Mouse (Mus musculus) heart, adult 18-20 months (tissue): ENCODE measurements around the gene Cstb. TPM values are rescaled to one million over a fixed set of nuclear protein-coding genes. Genes with fewer than 3 reads are reported as not detected.

ENCODE experiments used
- DNase-seq, 2 experiments: peaks; one replicate each; pipeline ENCODE4 v3.0.0; 2021 to 2022; ENCODE audit warnings: mixed read lengths in 1 of 2
- long read RNA-seq, 2 experiments: library from polyadenylated mRNA; stranded (forward); transcript quantifications; one replicate each; pipeline ENCODE4 v2.0.0; 2021
- total RNA-seq, 2 experiments: library from RNA; stranded (reverse); gene quantifications; 2 replicates each; pipeline ENCODE4 v1.2.3; 2021

Gene Cstb
- 10 to 100 TPM; 25.5 to 33.5 TPM for total RNA-seq
- long read RNA-seq, experiment 1, transcript Cstb-201 (3 exons, 603 nt): major isoform, 35 of 38 reads
- long read RNA-seq, experiment 1, partial matches to known transcripts: 3 of 38 reads
- long read RNA-seq, experiment 1, other reads (novel, unspliced or antisense): 0 of 38 reads
- long read RNA-seq, experiment 2, transcript Cstb-201 (3 exons, 603 nt): major isoform, 36 of 38 reads
- long read RNA-seq, experiment 2, partial matches to known transcripts: 2 of 38 reads
- long read RNA-seq, experiment 2, other reads (novel, unspliced or antisense): 0 of 38 reads

DNA sequence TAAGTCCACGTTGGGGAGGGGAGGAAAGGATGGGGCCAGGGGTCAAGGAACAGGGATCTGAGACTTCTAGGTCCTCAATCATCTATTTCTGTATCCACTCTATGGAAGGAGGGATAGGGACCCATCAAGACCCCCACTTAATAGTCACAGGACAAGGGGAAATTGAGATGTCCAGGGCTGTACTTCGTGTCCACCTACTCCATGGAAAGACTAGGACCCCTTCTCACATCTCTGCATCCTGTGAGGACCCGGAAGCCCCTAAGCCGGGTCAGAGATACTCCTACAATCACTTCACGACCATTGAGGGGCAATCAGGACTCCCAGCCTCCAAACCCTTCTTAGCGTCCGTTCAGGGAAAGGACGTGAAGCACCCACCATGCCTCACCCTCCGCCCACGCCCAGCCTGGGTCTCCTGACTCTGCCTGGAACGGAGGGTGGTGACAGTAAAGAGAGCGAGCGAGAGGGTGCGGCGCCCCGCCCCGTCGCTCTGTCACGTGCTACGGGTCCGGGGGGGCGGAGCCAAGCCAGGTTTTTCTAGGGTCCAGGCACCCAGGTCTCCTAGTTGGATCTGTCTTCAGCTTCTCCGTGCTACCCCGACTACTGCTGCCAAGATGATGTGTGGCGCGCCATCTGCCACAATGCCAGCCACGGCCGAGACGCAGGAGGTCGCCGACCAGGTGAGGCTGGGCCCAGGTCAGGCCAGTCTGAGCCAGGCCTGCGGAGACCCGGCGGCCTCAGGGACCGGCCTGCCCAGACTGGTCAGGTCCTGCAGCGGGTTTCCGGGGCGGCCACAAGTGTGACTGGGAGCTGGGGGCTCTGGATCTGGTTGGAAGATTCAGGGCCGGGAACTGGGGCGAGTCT lies at the start of gene Cstb:
Gene Cstb (plus strand): TSS at position 489 of the 861 bp plus-strand sequence.
- peak; percentile 88 to 89 for DNase-seq

DNA sequence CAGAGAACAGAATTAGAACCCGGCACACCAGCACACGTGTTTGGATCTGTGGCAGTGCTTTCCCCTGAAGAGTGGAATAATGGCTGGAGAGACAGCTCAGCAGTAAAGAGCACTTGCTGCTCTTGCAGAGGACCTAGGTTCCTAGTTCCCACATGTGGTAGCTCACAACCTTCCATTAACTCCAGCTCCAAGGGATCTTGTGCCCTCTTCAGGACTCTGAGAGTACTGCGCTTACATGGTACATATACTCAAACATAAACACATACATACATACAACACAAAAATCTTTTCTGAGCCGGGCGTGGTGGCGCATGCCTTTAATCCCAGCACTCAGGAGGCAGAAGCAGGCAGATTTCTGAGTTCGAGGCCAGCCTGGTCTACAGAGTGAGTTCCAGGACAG lies 47.0 kb upstream of the Cstb start:
- DNase-seq: no peak

GRCm38 (mm10) chr10:78383567-78383966 lies 41.9 kb upstream of the Cstb start:
- DNase-seq: no peak

GRCm38 (mm10) chr10:78385520-78385919 lies 39.9 kb upstream of the Cstb start:
- no peak for DNase-seq

DNA sequence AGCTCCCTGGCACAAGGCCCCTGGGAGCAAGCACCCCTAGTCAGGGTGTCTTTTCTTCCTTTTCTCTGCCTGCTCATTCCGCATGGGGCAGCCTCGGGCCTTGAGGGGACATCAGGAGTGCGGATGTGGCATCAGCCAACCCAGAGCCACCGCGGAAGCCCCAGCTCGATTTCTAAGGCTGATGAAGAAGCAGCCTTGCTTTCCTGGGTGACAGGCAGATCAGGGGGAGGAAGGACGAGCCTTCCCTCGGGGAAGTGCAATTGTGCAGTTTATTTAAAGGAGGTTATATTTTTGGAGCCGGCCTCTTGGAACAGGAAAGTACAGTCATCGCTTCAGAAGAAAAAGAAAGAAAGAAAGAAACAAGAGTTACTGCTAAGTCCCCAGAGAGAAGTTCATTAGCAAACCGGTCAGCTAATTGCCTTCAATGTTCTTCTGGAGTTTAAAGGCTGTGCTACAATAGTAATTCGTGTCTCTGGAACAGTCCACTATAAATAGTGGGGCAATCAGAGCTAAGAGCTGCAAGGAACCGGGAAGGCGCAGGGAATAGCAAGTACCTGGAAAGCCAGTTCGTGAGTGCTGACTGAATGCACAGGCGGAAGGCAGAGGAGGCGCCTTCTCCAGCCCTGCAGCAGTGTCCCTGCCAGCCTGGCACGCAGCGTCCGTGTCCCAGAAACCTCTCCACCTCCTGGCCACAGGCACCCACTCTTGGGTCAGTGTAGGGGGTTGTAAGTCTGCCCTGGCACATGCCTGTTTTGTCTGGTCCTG lies 37.1 kb upstream of the Cstb start:
- peak; percentile 22 to 33 for DNase-seq

GRCm38 (mm10) chr10:78390982-78391470 lies 34.4 kb upstream of the Cstb start:
- no peak for DNase-seq

GRCm38 (mm10) chr10:78392072-78392471 lies 33.4 kb upstream of the Cstb start:
- peak; percentile 81 to 90 for DNase-seq

- DNase-seq: no peak
These were observed 30.1 kb upstream of the Cstb start for GRCm38 (mm10) chr10:78395377-78395776.

- peak; percentile 87 to 98 for DNase-seq
These were observed 29.4 kb upstream of the Cstb start for GRCm38 (mm10) chr10:78395819-78396624.

DNA sequence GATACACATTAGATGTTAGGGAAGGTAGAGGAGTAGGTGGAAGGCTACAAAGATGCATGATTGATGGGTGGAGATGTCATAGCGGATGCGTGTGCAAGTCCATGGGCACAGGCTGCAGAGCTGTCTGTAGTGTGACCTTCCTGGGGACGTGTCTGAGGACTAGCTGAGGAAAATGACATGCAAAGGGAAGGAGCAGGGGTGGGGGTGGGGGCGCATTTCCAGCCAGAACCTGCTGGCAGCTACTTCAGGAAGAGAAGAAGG lies 28.9 kb upstream of the Cstb start:
- no peak for DNase-seq

DNA sequence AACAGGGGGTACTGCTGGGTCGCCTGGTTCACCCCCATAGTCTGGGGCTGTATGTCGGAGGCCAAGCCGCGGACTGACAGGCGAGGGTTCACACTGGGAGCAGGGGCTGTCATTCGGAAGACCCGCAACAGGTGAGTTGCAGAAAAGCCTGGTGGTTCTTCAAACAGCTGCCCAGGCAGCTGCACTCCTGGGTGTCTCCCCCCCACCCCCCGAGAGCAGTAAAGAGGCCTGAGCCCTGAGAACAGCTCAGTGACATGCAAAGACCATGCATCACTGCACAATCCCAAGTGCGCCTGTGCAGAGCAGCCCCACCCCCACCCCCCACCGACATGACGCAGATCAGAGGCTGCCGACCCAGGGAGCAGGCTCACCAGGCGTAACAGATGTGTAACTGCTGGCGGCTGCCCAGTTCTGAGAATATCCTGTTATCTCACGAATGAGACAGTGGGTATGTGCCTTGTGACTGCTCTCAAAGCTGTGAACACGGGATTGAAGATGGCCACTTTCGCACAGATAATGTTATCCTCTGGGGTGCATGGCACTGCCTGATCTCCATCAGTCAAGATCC lies 26.3 kb upstream of the Cstb start:
- peak; percentile 47 to 50 for DNase-seq

- no peak for DNase-seq
These were observed 24.3 kb upstream of the Cstb start for GRCm38 (mm10) chr10:78401127-78401526.

DNA sequence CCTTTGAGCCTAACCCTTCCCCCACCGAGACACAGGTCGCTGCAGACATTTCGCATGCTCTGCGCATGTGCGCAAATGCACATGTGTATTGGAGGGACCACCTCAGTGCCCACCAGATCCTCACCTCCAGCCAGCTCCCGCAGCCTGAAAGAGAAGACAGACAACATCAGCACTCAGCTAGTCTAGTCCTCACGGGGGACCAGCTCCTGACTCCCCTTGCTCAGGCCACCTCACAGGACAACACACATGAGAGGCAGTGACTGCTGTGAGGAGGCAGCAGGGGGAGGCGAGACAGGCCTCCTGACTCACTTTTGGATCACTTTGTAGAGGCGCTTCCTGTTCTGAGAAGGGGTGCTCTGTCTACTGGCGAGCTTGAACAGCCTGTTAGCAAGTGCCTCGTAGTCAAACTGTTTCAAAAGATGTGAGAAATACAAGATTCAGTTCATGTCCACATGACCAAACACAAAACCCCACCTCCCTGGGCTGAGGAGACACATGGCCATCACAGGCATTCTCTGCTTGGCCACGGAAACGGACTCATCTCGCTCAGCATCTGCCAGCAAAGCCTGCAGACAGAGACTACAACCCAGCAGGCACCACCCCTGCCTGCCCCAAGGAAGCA lies 23.1 kb upstream of the Cstb start:
- DNase-seq: no peak

DNA sequence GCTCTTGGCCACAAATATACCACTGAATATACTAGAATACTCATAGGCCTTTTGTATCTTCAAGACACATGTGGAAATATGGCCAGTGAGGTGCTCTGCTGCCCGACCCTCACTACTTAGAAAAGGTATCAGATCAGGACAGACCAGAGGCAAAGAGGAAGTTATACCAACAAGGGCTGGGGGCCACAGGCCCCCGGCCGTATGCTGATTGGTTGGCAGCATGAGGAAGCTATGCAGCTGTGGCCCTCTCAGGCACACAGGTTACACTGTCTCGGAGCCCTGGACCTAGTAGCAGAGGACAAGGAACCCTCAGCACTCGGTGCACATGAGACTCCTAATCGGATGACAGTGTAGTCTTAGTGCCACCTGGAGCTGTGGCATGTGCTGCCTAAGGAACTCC lies 19.3 kb upstream of the Cstb start:
- DNase-seq: no peak

DNA sequence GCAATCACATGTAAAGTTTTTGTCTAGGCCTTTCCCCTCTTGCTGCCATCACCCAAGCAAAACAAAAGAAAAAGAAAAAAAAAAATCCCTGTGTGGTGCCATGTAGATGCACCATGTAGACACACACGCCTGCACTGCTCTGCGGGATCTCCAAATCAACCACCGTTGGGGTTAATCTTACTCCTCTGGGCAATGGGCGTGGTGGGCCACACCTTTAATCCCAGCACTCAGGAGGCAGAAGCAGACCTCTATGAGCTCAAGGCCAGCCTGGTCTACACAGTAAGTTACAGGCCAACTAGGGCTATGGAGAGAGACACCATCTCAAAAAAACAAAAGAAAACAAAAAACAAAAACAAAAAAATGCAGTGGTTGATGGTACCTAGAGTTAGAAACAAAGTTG lies 18.3 kb upstream of the Cstb start:
- no peak for DNase-seq

DNA sequence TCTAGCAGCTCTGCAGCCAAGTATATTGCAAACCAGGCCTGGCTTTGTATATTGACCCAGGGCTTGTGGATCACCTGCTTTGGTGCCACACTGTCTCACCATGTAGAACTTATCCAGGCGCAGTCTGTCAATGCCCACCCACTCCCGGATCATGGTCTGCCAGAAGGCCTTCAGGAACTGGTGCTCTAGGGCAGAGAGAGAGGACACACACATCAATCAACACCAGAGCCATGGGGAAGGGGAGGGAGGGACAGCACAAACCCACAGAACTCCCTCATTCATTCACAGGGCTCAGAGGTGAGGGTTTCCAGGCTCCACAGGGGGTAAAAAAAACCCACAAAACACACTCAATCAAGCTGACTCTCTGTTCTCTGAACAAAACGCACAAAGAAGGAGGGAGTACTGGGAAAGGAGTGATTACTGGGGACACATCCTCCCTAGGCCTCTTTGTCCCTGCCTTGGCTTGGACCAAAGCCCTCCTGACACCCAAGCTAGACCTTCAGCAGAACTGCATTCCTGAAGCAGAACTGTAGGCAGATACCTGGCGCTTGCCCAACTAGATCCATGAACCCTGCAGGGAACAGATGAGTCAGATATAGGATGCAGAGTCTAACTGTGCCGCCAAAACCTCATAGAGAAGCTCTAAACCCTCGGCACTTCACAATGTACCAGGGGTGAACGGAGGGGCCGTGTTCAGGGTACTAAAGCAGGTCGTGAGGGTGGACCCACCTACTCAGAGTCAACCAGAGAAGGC lies 16.3 kb upstream of the Cstb start:
- no peak for DNase-seq

GRCm38 (mm10) chr10:78411851-78412250 lies 13.6 kb upstream of the Cstb start:
- DNase-seq: peak in 1 of 2 experiments; percentile 22

DNA sequence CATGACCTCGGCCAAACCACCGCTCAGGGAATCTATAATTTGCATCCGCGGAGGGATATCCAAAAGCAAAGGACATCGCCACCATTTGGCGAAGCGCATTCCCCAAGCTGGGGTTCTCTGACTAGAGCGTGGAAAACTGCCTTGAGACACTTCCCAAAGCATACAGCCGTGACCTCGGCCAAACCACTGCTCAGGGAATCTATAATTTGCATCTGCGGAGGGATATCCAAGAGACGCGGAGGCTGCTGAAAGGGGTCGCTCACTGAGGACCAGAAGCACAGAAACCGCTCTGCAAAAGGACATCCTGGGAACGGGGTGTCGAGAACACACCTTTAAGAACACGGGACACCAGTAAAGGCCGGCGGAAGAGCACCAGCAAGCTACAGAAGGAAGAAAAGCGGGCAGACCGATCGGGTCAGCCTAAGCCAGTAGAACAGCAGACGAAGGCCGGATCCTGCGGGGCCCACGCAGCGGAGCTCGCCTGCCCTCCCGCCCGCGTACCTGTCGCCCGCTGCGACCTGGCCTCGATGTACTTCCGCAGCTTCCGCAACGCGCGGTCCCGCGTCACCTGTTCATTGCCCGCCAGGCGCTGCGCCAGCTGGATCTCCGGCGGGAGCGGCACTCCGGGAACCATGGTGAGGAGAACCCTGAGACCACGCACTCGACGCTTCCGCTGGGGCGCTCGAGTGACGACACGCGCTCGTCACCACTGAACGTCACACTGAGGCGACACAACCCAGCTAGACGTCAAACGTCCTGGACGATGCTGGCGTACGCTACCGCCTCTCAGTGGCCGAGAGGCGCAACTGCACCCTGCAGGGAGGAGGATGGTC lies 12.9 kb upstream of the Cstb start, which contains the start of gene Rrp1:
Gene Rrp1 (minus strand): TSS at position 725 of the 833 bp plus-strand sequence.
- peak; percentile 93 to 95 for DNase-seq

DNA sequence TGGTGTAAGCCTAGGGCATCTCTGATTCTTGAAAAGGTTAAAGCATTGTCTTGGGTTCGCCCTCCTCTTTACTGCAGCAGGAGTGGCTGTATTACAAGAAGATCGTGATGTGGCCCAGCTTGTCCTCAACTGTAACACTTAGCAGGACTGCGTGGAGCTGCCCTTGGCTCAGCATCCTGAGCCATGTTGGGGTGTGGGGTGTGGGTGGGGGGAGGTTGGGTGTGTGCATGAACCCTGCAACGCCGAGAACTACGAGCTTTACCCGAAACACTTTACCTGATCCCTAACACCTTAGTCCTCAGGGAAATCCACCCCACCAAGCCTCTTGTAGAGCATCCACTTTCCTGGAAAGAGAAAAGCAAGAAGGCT lies 12.3 kb upstream of the Cstb start:
- DNase-seq: no peak
